Mouse (Mus musculus) cerebellum, adult 9-10 months (tissue): Measurements from ENCODE around the gene U2af1.
"Not testable (repeated sequence)": the region's sequence is repeated elsewhere in the genome, so short reads cannot be mapped to it uniquely, and the experiment has no call there.

Experiments
- DNase-seq: peaks from one replicate; pipeline ENCODE4 v3.0.0; 2022

U2af1 gene

DNA sequence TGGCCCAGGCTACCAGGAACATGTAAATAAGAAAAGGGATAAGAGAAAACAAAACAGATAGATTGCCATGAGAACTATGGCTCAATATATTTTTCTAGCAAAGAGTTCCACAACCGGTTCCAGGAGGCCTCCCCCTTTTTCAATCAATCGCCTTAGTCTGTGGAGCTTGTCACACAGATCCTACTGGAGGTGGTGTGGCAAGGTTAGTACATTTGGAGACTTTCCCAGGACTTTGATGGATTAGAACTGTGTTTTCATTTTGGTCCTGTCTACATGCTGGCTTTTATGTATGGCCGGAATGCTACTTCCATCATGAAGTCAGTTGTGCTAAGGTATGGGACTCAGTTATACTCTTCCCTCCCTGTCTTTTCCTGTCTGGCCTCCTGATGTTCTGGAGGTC lies 48.8 kb downstream of the U2af1 start:
- DNase-seq: no peak

DNA sequence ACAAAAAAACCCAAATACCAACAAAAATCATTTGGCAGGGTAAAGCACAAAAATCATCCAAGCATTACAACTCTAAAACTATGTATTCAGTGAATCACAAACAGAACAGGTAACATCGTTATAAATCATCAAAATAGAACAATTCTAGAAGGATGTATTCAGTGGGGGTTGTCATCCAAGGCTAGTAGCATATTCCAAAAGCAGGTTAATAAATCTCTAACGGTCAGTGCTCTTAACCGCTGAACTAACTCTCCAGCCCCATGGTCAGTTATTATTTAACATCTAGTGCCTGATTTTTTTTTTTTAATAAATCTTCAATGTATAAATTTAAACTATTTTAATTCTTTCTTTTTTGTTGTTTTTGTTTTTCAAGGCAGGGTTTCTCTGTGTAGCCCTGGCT lies 49.5 kb downstream of the U2af1 start:
- not testable (repeated sequence) for DNase-seq

DNA sequence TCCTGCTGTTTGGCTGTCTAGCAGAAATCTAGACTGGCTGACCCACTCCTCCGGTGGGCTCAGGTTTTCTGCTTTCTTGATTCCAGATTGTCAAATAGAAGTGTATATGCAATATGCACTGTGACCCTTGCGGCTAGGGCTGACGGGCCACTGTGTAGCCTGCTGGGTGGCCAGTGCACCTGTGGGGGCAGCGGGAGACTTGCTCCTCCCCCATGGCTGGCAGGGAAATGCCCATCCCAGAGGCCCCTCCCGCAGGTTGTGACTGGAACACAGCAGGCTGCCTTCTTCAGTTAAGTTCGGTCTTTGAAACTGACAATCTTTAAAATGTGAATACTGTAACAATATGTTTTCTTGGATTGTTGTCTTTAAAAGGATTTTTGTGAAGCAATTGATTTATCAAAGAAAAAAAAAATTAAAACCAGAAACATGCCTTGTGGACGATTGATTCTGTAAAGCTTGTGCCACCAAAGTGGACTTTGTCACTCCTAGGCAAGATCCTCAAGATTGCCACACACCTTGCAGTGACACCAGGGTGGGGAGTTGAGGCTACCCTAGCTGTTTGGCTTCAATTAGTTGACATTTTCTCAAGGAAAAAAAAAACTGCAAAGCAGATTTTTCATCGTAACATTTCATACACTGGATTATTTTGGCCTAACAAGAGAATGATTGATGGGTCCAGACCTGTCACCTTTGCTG lies 51.3 kb downstream of the U2af1 start:
- DNase-seq: no peak

DNA sequence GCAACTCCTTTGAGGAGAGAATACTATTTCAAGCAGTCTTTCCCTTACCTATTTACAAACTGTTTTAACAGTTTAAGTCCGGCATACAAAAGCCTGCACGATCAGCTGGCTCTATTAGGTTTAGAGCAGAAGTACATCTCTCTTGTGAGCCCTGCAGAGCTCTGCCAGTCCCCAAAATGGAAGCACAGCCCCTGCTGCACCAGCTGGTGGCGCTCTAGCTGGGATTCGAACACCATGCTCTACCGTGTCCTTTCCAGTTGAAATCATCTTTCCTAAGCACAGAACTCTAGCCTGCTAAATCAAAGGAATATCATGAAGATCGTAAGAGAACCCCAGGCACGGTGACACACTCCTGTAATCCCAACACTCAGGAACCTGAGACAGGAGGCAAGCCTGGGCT lies 52.3 kb downstream of the U2af1 start:
- DNase-seq: no peak

DNA sequence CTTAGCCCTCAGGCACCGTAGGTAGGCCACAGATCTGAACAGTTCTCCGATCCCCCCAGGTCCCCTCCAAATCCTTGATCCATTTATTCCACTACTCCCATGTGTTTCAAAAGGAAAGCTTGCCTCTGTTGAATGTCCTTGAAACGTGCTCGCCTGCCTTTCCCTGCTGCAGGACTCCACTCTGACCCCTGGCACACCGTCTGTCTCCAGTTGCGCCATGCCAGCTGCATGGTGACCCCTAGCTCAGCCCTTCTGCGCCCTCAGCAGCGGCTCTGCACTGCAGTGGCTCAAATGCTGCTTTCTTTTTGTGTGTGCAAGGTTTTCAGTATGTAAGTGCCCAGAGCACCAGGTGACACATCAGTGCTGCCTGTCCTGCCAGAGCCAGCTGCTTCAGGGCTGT lies 60.1 kb downstream of the U2af1 start:
- no peak for DNase-seq

DNA sequence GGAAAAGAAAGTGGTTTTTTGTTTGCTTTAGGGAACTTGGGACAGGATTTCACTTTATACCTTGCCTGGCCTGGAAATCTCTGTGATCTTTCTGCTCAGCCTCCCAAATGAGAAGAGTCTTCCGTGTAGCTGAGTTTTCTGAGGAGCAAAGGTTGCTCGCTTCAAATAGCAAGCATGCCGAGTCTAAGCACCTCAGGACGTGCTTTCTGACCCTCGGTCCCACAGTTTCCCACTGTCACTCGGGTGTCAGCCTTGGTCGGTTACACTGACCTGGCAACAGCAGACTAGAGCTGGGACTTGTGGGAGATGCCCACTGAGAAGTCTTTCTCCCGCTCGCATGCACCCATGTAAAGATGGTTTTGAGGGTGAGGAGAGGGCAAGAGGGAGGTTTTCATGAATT lies 60.7 kb downstream of the U2af1 start:
- DNase-seq: no peak
